Mouse (Mus musculus): ENCODE data around the gene Hao1. TPM values are rescaled to one million over a fixed set of nuclear protein-coding genes. Genes with fewer than 3 reads are reported as not detected.
A peak's percentile ranks its signal among the peaks of the same experiment; 100 is the strongest.

The Hao1 gene
- polyA plus RNA-seq, 1 experiment from 2014 or later, result not detected

- Histone ChIP-seq H3K4me3 (ENCODE audit: low read depth, low read length) (no peak overlapping the region), H3K27ac (ENCODE audit: low read depth) (no peak overlapping the region), H3K4me2 (no peak overlapping the region), H3K27me3 (ENCODE audit: insufficient read depth, low read length) (no peaks in the 10 kb centered on the region), H3K9me3 (ENCODE audit: low read depth, low read length) (no peaks in the 10 kb centered on the region), H3K9ac (no peak overlapping the region), H3K36me3 (ENCODE audit: insufficient read depth) (no peaks in the 10 kb centered on the region), H3K4me1 (ENCODE audit: insufficient read depth) (no peaks in the 10 kb centered on the region)
- WGBS, result 52% methylated on average over 2 of the region's 2 CpGs
- no peak for DNase-seq
- no peak for TF ChIP-seq CTCF (IDR thresholded peaks at IDR 0.05; ENCODE audit: low read depth)
- ATAC-seq (ENCODE audit: insufficient read depth), result no peak
These were observed 89.0 kb downstream of the Hao1 start for GRCm38 (mm10) chr2:134465132-134465531.

- TF ChIP-seq CTCF (IDR thresholded peaks at IDR 0.05; ENCODE audit: low read depth), result no peak
- no peaks in the 10 kb centered on the region for H3K4me1 ChIP-seq (ENCODE audit: insufficient read depth)
- H3K27me3 ChIP-seq (ENCODE audit: insufficient read depth, low read length), result no peaks in the 10 kb centered on the region
- H3K4me3 ChIP-seq (ENCODE audit: low read depth, low read length), result no peak overlapping the region
- 50% methylated on average over 6 of the region's 6 CpGs for WGBS
- no peak for ATAC-seq (ENCODE audit: insufficient read depth)
- no peak for DNase-seq
- no peak overlapping the region for H3K27ac ChIP-seq (ENCODE audit: low read depth)
- H3K9ac ChIP-seq, result no peak overlapping the region
- H3K4me2 ChIP-seq, result no peak overlapping the region
- no peaks in the 10 kb centered on the region for H3K9me3 ChIP-seq (ENCODE audit: low read depth, low read length)
- no peaks in the 10 kb centered on the region for H3K36me3 ChIP-seq (ENCODE audit: insufficient read depth)
These were observed 91.8 kb downstream of the Hao1 start for GRCm38 (mm10) chr2:134462321-134462720.

GRCm38 (mm10) chr2:134460831-134461230 is 93.3 kb downstream of the Hao1 start:
- H3K9ac ChIP-seq, result no peak overlapping the region
- no peaks in the 10 kb centered on the region for H3K9me3 ChIP-seq (ENCODE audit: low read depth, low read length)
- no peak overlapping the region for H3K27ac ChIP-seq (ENCODE audit: low read depth)
- H3K27me3 ChIP-seq (ENCODE audit: insufficient read depth, low read length), result no peaks in the 10 kb centered on the region
- no peak overlapping the region for H3K4me3 ChIP-seq (ENCODE audit: low read depth, low read length)
- ATAC-seq (ENCODE audit: insufficient read depth) (no peak), DNase-seq (no peak)
- H3K4me2 ChIP-seq, result no peak overlapping the region
- no peak for TF ChIP-seq CTCF (IDR thresholded peaks at IDR 0.05; ENCODE audit: low read depth)
- WGBS, result 77% methylated on average over 5 of the region's 5 CpGs
- no peaks in the 10 kb centered on the region for H3K4me1 ChIP-seq (ENCODE audit: insufficient read depth)
- no peaks in the 10 kb centered on the region for H3K36me3 ChIP-seq (ENCODE audit: insufficient read depth)

- 13% methylated on average over 7 of the region's 7 CpGs for WGBS
- no peaks in the 10 kb centered on the region for H3K9me3 ChIP-seq (ENCODE audit: low read depth, low read length)
- H3K36me3 ChIP-seq (ENCODE audit: insufficient read depth), result no peaks in the 10 kb centered on the region
- DNase-seq, result peak; percentile 78
- ATAC-seq (ENCODE audit: insufficient read depth), result peak; percentile 91
- 0 out of 2 replicates have a peak overlapping the region, but pooled peaks have one; percentile 15 for H3K27ac ChIP-seq (ENCODE audit: low read depth)
- H3K9ac ChIP-seq, result no peak overlapping the region
- no peaks in the 10 kb centered on the region for H3K4me1 ChIP-seq (ENCODE audit: insufficient read depth)
- TF ChIP-seq CTCF (IDR thresholded peaks at IDR 0.05; ENCODE audit: low read depth), result no peak
- H3K27me3 ChIP-seq (ENCODE audit: insufficient read depth, low read length), result no peaks in the 10 kb centered on the region
- H3K4me2 ChIP-seq, result peak overlapping the region; percentile 35
- no peak overlapping the region for H3K4me3 ChIP-seq (ENCODE audit: low read depth, low read length)
These were observed 98.1 kb downstream of the Hao1 start for GRCm38 (mm10) chr2:134456065-134456505.

GRCm38 (mm10) chr2:134452748-134453147 is 101.4 kb downstream of the Hao1 start:
- DNase-seq (no peak), ATAC-seq (ENCODE audit: insufficient read depth) (no peak)
- H3K4me3 ChIP-seq (ENCODE audit: low read depth, low read length), result no peak overlapping the region
- no peak overlapping the region for H3K4me2 ChIP-seq
- no peak for TF ChIP-seq CTCF (IDR thresholded peaks at IDR 0.05; ENCODE audit: low read depth)
- 77% methylated on average over 1 of the region's 1 CpGs for WGBS
- no peaks in the 10 kb centered on the region for H3K36me3 ChIP-seq (ENCODE audit: insufficient read depth)
- no peak overlapping the region for H3K27ac ChIP-seq (ENCODE audit: low read depth)
- no peaks in the 10 kb centered on the region for H3K27me3 ChIP-seq (ENCODE audit: insufficient read depth, low read length)
- no peaks in the 10 kb centered on the region for H3K9me3 ChIP-seq (ENCODE audit: low read depth, low read length)
- no peaks in the 10 kb centered on the region for H3K4me1 ChIP-seq (ENCODE audit: insufficient read depth)
- H3K9ac ChIP-seq, result no peak overlapping the region

- Histone ChIP-seq H3K27me3 (ENCODE audit: insufficient read depth, low read length) (no peaks in the 10 kb centered on the region), H3K9ac (no peak overlapping the region), H3K4me3 (ENCODE audit: low read depth, low read length) (no peak overlapping the region), H3K4me2 (no peak overlapping the region), H3K9me3 (ENCODE audit: low read depth, low read length) (no peaks in the 10 kb centered on the region), H3K4me1 (ENCODE audit: insufficient read depth) (no peaks in the 10 kb centered on the region), H3K27ac (ENCODE audit: low read depth) (no peak overlapping the region), H3K36me3 (ENCODE audit: insufficient read depth) (no peaks in the 10 kb centered on the region)
- DNase-seq (no peak), ATAC-seq (ENCODE audit: insufficient read depth) (no peak)
- no peak for TF ChIP-seq CTCF (IDR thresholded peaks at IDR 0.05; ENCODE audit: low read depth)
- WGBS, result 63% methylated on average over 1 of the region's 1 CpGs
These were observed 103.2 kb downstream of the Hao1 start for GRCm38 (mm10) chr2:134450976-134451375.

Other genes with a start within 250 kb of the Hao1 start
- gene Tmx4, start 89.8 kb upstream of the Hao1 start, polyA plus RNA-seq (2014; fragmentation: Nextera tagmentation; extraction: Ambion mirVana), result 24.9 and 25.7 TPM in 2 replicates
- 21.5 and 26.9 TPM in 2 replicates for gene Plcb1, start 231.7 kb upstream of the Hao1 start, polyA plus RNA-seq (2014; fragmentation: Nextera tagmentation; extraction: Ambion mirVana)